Mouse (Mus musculus) liver, postnatal 0 days (tissue): ENCODE results near the gene Wwox. TPM values are rescaled to one million over a fixed set of nuclear protein-coding genes. Genes with fewer than 3 reads are reported as not detected.

Source experiments
- ATAC-seq: fragments of 200-750 bp; cut with Nextera tagmentation; 2 replicates; pipeline ENCODE4 v1.8.0; 2017; ENCODE audit warnings: mild to moderate bottlenecking, moderate library complexity
- DNase-seq: peaks from one replicate; pipeline ENCODE4 v3.0.0-alpha.2; 2016
- H3K27ac ChIP-seq: fragments of 300-500 bp; sonication (generic); 2 replicates; pipeline ENCODE4 v1.5.1; 2014; ENCODE audit warnings: antibody characterized with exemption, moderate library complexity, mild to moderate bottlenecking, low read depth
- H3K27me3 ChIP-seq: fragments of 300-500 bp; sonication (generic); 2 replicates; pipeline ENCODE4 v1.6.1; 2014; ENCODE audit warnings: low read length, control low read depth, mixed read lengths; ENCODE audit not compliant: insufficient read depth
- H3K36me3 ChIP-seq: fragments of 300-500 bp; sonication (generic); replicated peaks from 2 replicates; pipeline ENCODE4 v1.6.1; 2014; ENCODE audit warnings: mild to moderate bottlenecking, control low read depth, low read length, moderate library complexity, mixed read lengths; ENCODE audit not compliant: insufficient read depth
- H3K4me1 ChIP-seq: fragments of 300-500 bp; sonication (generic); 2 replicates; pipeline ENCODE4 v1.6.1; 2014; ENCODE audit warnings: antibody characterized with exemption, mild to moderate bottlenecking, control low read depth; ENCODE audit not compliant: insufficient read depth
- H3K4me2 ChIP-seq: fragments of 300-500 bp; sonication (generic); 2 replicates; pipeline ENCODE4 v1.6.1; 2014; ENCODE audit warnings: low read depth, mild to moderate bottlenecking, low read length, moderate library complexity, mixed read lengths
- H3K4me3 ChIP-seq: fragments of 300-500 bp; sonication (generic); 2 replicates; pipeline ENCODE4 v1.5.1; 2014; ENCODE audit warnings: low read depth, low read length
- H3K9ac ChIP-seq: fragments of 300-500 bp; sonication (generic); replicated peaks from 2 replicates; pipeline ENCODE4 v1.6.1; 2014; ENCODE audit warnings: mild to moderate bottlenecking, moderate library complexity
- H3K9me3 ChIP-seq: fragments of 300-500 bp; sonication (generic); 2 replicates; pipeline ENCODE4 v1.6.1; 2016; ENCODE audit warnings: mild to moderate bottlenecking, control low read depth, low read length, mixed read lengths
- CTCF ChIP-seq: sonication (generic); IDR thresholded peaks from 2 replicates; pipeline ENCODE4 v1.5.1; 2016; ENCODE audit warnings: antibody characterized with exemption, low read depth
- EP300 ChIP-seq: IDR thresholded peaks from 2 replicates; pipeline ENCODE4 v1.6.1; 2016; ENCODE audit warnings: antibody characterized with exemption, low read depth, mild to moderate bottlenecking
- WGBS: fragments of 180-500 bp; shearing (Covaris S2); extraction: QIAGEN DNeasy Blood & Tissue Kit; methylation state at CpG from one replicate; pipeline ENCODE4 v1.1.7; 2014; ENCODE audit not compliant: insufficient replicate concordance; 5-methylcytosine and 5-hydroxymethylcytosine counted together
- polyA plus RNA-seq: library from polyadenylated mRNA; unstranded; fragments of >200 nt; fragmentation: Nextera tagmentation; extraction: Ambion mirVana; gene quantifications from 2 replicates; pipeline ENCODE4 v1.2.1, GENCODE M21; 2015

Wwox gene
- polyA plus RNA-seq, 1 experiment from 2014 or later, result 3.9 TPM

DNA sequence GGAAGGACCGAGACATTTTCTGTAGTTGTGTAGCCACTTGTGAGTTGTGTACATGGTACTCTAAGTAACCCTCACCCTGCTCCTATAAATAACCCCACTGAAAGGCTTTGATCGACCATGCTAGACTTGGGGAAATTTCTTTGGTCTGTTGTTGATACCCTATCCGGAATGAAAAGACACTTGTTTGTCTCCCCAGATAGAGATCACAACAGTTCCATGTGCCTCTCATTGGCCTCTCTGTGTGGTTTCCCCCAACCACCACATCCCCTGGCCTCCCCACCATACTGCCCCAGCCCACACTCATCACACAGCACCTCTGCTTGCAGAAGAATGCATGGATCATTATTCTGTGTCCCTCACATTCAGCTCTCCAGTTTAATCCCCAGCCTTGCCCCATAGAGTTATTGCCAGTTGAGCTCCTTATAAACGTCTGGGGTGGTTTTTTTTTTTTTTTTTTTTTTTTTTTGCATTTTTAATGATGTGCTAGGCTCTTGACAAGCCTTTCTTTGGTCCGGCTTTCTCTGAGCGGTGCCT is 746.0 kb downstream of the Wwox start:
- no peak overlapping the region for H3K27ac ChIP-seq
- DNase-seq, result no peak
- 50% methylated on average over 6 of the region's 6 CpGs for WGBS

DNA sequence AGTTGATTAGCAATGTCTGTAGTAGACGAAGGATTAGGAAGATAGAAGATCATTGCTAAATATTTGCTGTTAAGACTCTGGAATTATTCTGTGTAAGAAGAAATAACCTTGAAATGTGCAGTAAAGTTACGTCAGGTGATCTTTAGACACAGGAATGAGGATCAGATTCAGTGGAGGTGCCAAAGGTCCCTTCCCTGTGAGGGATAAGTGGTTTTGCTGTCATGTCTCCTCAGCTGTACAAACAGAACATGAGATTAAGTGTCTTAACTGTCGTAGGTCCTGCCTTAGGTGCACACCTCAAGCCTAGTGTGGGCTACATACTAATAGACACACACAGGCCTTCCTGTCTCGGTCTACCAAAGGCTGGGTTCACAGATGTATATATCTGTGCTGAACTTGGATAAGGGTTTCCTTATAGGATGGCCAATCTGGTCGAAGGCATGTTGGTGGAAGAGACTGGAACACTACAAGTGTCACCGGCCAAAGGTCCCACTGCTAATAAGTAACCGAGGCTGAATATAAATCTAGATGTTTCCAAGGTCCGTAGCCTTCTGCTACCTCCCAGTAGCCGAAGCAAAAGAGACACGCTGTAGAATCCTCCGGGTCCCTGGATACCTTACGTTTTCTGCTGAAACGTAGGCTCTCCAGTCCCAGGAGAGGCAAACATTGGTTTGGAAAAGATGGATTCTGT is 746.8 kb downstream of the Wwox start:
- ATAC-seq (no peak), DNase-seq (no peak)
- no peaks in the 10 kb centered on the region for H3K4me1 ChIP-seq
- H3K9ac ChIP-seq, result no peak overlapping the region
- H3K36me3 ChIP-seq, result no peaks in the 10 kb centered on the region
- no peak overlapping the region for H3K27ac ChIP-seq
- no peak overlapping the region for H3K4me3 ChIP-seq
- no peaks in the 10 kb centered on the region for H3K9me3 ChIP-seq
- TF ChIP-seq EP300 (no peak), CTCF (no peak)
- no peak overlapping the region for H3K4me2 ChIP-seq
- 79% methylated on average over 13 of the region's 13 CpGs for WGBS
- no peaks in the 10 kb centered on the region for H3K27me3 ChIP-seq

More for the DNA sequence above, 746.0 kb downstream of the Wwox start:
- H3K4me2 ChIP-seq, result no peak overlapping the region
- no peak for ATAC-seq
- no peak overlapping the region for H3K9ac ChIP-seq
- TF ChIP-seq CTCF, result no peak
- TF ChIP-seq EP300, result no peak
- no peak overlapping the region for H3K4me3 ChIP-seq
- no peaks in the 10 kb centered on the region for H3K4me1 ChIP-seq
- H3K36me3 ChIP-seq, result no peaks in the 10 kb centered on the region
- H3K9me3 ChIP-seq, result no peaks in the 10 kb centered on the region
- no peaks in the 10 kb centered on the region for H3K27me3 ChIP-seq

DNA sequence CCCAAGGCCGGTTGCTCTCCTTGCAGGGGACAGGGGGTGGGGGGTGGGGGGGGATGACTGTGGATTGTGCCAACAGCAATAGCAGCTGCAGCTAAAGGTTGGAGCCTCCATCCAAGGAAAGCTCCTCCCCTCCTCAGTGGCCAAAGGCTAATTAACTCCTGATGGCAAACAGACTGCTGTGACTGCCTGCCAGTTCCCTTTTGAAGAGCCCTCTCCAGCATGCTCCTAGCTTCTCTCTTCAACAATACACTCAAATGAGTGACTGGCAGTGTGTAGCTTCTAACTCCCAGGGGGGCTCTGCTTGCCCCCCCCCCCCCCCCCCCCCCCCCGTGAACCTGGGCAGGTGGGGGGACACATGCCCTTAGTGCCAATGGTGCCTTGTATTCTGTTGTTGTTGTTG is 747.4 kb downstream of the Wwox start:
- 68% methylated on average over 1 of the region's 2 CpGs for WGBS
- DNase-seq, result no peak
- TF ChIP-seq EP300 (no peak), CTCF (no peak)

DNA sequence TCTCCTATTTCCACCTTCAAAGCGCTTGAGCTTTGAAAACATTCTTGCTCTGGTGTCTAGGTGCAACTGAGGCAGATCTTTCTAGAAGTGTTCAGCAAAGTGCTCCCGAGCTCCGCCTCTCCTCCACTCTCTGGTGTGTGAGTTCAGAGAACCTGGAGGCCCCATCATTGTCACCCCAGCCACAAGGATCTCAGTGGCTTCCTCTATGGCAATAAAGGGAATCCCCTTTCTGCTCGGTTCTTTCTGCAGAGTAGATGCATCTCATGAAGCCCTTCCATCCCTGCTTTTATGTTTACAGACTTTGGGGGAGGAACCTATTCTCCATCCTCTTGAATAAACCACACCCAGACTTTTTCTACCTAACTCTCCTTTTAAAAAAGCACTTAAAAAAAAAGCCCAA is 749.0 kb downstream of the Wwox start:
- TF ChIP-seq CTCF (no peak), EP300 (no peak)
- no peak for DNase-seq
- H3K4me3 ChIP-seq, result no peak overlapping the region
- no peaks in the 10 kb centered on the region for H3K9me3 ChIP-seq
- 55% methylated on average over 4 of the region's 4 CpGs for WGBS
- H3K36me3 ChIP-seq, result no peaks in the 10 kb centered on the region
- H3K27ac ChIP-seq, result no peak overlapping the region
- no peaks in the 10 kb centered on the region for H3K27me3 ChIP-seq
- no peak overlapping the region for H3K9ac ChIP-seq
- H3K4me1 ChIP-seq, result no peaks in the 10 kb centered on the region
- ATAC-seq, result no peak
- H3K4me2 ChIP-seq, result no peak overlapping the region

More for the DNA sequence above, 747.4 kb downstream of the Wwox start:
- H3K27ac ChIP-seq, result no peak overlapping the region
- no peak overlapping the region for H3K4me2 ChIP-seq
- H3K4me3 ChIP-seq, result no peak overlapping the region
- no peaks in the 10 kb centered on the region for H3K27me3 ChIP-seq
- H3K36me3 ChIP-seq, result no peaks in the 10 kb centered on the region
- no peaks in the 10 kb centered on the region for H3K9me3 ChIP-seq
- no peak for ATAC-seq
- no peaks in the 10 kb centered on the region for H3K4me1 ChIP-seq
- H3K9ac ChIP-seq, result no peak overlapping the region

DNA sequence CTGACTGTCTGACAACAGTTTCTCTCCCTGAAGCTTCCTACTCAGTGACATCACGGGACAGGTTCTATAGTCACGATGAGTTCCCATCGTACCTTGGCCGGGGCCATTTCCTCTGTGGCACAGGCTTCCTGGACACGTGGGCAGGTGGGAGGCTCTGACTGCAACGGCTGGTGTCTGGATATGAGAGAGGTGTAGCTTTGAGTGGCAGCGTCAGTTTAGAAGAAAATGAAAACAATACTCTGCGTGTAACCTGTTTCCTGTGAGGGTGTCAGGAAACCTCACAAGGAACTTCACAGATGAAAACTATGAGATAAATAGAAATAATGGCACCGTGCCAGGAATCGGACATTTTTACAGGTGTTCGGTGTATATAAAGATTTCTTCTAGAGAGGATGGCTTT is 750.4 kb downstream of the Wwox start:
- Histone ChIP-seq H3K9me3 (no peaks in the 10 kb centered on the region), H3K27me3 (no peaks in the 10 kb centered on the region), H3K27ac (no peak overlapping the region), H3K4me2 (no peak overlapping the region), H3K9ac (no peak overlapping the region), H3K4me1 (no peaks in the 10 kb centered on the region), H3K4me3 (no peak overlapping the region), H3K36me3 (no peaks in the 10 kb centered on the region)
- ATAC-seq, result no peak
- TF ChIP-seq CTCF, result no peak
- TF ChIP-seq EP300, result no peak
- 35% methylated on average over 11 of the region's 11 CpGs for WGBS
- no peak for DNase-seq

DNA sequence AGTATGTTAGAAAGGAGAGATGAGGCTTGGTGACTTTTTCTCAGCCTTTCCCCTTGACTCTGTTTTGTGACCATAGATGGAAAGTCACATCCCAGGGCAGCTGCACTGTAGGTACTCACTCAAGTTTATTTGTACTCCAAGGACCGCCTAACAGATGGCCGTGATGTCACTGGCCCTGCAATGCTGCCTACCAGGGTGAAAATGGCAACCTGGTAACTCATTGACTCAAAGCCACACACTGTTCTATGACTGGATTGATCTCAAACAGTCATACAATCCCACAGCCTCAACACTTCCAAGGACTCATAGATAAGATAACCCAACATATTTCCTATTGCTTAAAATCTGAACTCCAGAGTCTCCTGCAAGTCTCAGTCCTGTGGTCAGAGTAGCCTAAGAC is 754.3 kb downstream of the Wwox start:
- DNase-seq (no peak), ATAC-seq (no peak)
- H3K4me1 ChIP-seq, result no peaks in the 10 kb centered on the region
- no peak overlapping the region for H3K4me3 ChIP-seq
- no peak for TF ChIP-seq CTCF
- TF ChIP-seq EP300, result no peak
- H3K27me3 ChIP-seq, result no peaks in the 10 kb centered on the region
- H3K9ac ChIP-seq, result no peak overlapping the region
- no peaks in the 10 kb centered on the region for H3K9me3 ChIP-seq
- H3K27ac ChIP-seq, result no peak overlapping the region
- no peaks in the 10 kb centered on the region for H3K36me3 ChIP-seq
- WGBS, result 57% methylated on average over 2 of the region's 2 CpGs
- no peak overlapping the region for H3K4me2 ChIP-seq
